Mouse (Mus musculus) G1E (cell line): ENCODE data around the gene Cox16.
"Not testable (repeated sequence)": the region's sequence is repeated elsewhere in the genome, so short reads cannot be mapped to it uniquely, and the experiment has no call there.

Experiments used
- CTCF ChIP-seq: IDR thresholded peaks from 2 replicates; pipeline ENCODE4 v1.5.1; 2012; ENCODE audit warnings: low read depth, low read length, inconsistent platforms, mixed read lengths
- GATA2 ChIP-seq: IDR thresholded peaks from 2 replicates; pipeline ENCODE4 v1.6.1; 2012; ENCODE audit warnings: low read depth, low read length, inconsistent platforms, borderline replicate concordance
- POLR2AphosphoS5 ChIP-seq: IDR thresholded peaks from 2 replicates; pipeline ENCODE4 v1.6.1; 2012; ENCODE audit warnings: low read depth, low read length, inconsistent platforms; ENCODE audit not compliant: insufficient replicate concordance

- TF ChIP-seq CTCF, GATA2, POLR2AphosphoS5: not testable (repeated sequence)
Observed at GRCm38 (mm10) chr12:81530587-81530986, 45.7 kb upstream of the Cox16 start.
